Mouse (Mus musculus): ENCODE measurements around the gene Hnrnpul1.
"Not testable (repeated sequence)": the region's sequence is repeated elsewhere in the genome, so short reads cannot be mapped to it uniquely, and the experiment has no call there.

The Hnrnpul1 gene

DNA sequence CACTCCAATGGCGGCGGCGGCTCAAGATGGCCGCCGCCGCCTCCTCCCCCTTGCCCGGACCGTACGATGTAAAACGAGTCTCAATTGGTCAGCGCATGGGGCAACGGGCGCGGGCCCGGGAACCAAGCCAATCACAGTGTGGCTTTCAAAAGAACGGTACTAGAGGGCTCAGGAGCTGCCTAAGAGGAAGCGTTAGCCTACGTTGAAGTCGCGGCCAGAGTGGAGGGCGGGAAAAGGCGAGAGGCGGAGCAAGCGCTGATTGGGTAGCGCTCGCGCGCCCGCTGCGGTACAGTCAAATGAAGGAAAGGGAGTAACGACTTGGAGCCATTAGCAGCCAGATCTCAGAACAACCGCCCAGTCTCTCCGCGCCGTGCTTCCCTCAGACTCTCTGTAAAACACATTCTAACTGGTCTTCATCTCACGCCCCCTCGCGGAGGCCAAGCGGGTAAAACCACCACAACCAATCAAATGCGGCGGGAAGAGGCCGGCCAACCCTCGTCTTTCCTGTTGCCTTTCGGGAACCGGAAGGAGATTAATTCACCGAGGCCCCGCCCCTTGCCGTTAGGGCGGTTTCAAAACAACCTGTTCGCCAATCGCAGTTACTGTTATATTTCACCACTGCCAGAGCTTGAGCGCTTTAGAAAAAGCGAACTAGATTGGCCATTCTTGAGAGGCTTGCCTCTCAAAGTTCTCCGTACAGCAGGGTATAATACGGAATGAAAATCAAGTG, at the start of gene Hnrnpul1:
Gene Hnrnpul1 (minus strand): TSS at position 20 of the 730 bp plus-strand sequence.
- peak; percentile 98 to 99 for DNase-seq (ENCODE audit: low spot score in 2 of 2)

- no peak for DNase-seq (ENCODE audit: low spot score in 2 of 2)
Measured at GRCm38 (mm10) chr7:25803460-25803859, 48.9 kb upstream of the Hnrnpul1 start.

GRCm38 (mm10) chr7:25802241-25803125, 47.9 kb upstream of the Hnrnpul1 start:
- DNase-seq (ENCODE audit: low spot score in 2 of 2), result peak in 1 of 2 experiments; percentile 19

GRCm38 (mm10) chr7:25801031-25801430, 46.5 kb upstream of the Hnrnpul1 start:
- no peak for DNase-seq (ENCODE audit: low spot score in 2 of 2)

GRCm38 (mm10) chr7:25799369-25799768, 44.8 kb upstream of the Hnrnpul1 start:
- no peak for DNase-seq (ENCODE audit: low spot score in 2 of 2)

GRCm38 (mm10) chr7:25798540-25798939, 44.0 kb upstream of the Hnrnpul1 start:
- DNase-seq (ENCODE audit: low spot score in 2 of 2), result no peak

- no peak for DNase-seq (ENCODE audit: low spot score in 2 of 2)
Measured at GRCm38 (mm10) chr7:25794775-25795174, 40.2 kb upstream of the Hnrnpul1 start.

GRCm38 (mm10) chr7:25793679-25794078, 39.1 kb upstream of the Hnrnpul1 start:
- no peak for DNase-seq (ENCODE audit: low spot score in 2 of 2)

- not testable (repeated sequence) for DNase-seq (ENCODE audit: low spot score in 2 of 2)
Measured at GRCm38 (mm10) chr7:25792966-25793365, 38.4 kb upstream of the Hnrnpul1 start.

- no peak for DNase-seq (ENCODE audit: low spot score in 2 of 2)
Measured at GRCm38 (mm10) chr7:25790615-25791014, 36.1 kb upstream of the Hnrnpul1 start.

DNA sequence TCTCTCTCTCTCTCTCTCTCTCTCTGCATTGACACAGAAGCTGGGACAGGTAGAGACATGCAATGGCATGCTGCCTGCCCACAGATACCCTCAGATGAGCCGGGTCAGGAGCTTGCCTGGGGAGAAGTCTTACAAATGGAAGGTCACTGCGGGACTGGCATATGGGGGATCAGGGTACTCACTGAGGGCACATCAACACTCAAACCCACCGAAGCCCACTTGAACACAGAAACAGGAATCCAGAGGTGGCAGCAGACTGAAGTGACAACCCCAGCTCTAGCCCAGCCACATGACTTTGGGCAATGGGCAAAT, 34.5 kb upstream of the Hnrnpul1 start:
- DNase-seq (ENCODE audit: low spot score in 2 of 2), result no peak

- peak in 1 of 2 experiments; percentile 26 for DNase-seq (ENCODE audit: low spot score in 2 of 2)
Measured at GRCm38 (mm10) chr7:25788220-25789128, 33.9 kb upstream of the Hnrnpul1 start, which contains the start of gene Axl. Gene Axl (minus strand): TSS chr7:25788705.

GRCm38 (mm10) chr7:25787456-25788219, 33.1 kb upstream of the Hnrnpul1 start:
- DNase-seq (ENCODE audit: low spot score in 2 of 2), result no peak

- no peak for DNase-seq (ENCODE audit: low spot score in 2 of 2)
Measured at GRCm38 (mm10) chr7:25786974-25787373, 32.4 kb upstream of the Hnrnpul1 start.

- peak in 1 of 2 experiments; percentile 57 for DNase-seq (ENCODE audit: low spot score in 2 of 2)
Measured at GRCm38 (mm10) chr7:25785752-25786151, 31.2 kb upstream of the Hnrnpul1 start.

DNA sequence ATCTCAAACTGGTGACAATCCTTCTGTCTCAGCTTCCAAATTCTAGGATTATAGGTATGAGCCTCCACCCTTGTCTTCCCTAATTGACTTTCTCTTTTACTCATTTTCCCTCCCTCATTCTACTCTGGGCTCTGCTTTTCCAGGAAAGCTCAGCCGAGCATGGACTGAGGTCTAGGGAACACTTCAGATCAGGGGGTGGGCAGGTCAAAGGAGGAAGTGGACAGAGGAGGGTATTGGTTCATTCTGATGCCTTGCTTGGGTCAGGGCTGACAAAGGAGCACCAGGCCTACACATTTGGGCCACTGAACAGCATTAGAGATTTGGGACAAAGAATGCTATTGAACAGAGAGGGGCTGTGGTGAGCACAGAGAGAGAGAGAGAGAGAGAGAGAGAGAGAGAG, 30.3 kb upstream of the Hnrnpul1 start:
- no peak for DNase-seq (ENCODE audit: low spot score in 2 of 2)

DNA sequence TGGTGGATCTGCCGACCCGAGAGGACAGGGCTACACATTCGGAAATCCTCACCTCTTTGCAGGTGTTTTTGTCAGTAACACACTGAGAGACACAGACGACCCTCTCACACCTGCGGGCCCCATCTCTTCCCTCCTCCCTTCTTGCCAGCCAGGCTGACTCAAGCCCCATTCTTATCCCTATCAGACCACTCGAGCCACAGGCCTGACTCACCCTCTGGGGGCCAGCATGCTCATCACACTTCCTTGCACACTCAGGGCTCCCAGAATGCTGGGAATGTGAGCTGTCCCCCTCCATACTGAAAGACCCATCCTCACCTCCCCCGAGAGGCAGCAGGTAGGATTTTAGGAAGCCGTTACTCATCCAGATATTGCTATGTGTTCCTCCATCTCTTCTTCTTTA, 29.2 kb upstream of the Hnrnpul1 start:
- DNase-seq (ENCODE audit: low spot score in 2 of 2), result no peak

DNA sequence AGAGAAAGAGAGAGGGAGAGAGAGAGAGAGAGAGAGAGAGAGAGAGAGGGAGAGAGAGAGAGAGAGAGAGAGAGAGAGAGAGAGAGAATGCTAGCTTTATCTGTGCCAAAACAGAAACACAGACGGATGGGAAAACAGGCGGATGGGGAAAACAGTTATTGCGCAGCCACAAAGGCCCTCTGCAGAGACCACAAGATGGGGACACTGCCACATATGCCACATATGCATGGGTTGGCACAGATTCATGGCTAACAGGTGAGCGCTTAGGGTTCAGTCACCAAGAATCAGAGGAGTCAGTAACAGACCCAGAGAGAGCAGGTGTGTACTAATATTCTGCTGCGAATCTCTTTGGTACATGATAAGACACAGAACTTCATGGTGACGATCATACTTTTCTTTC, 28.2 kb upstream of the Hnrnpul1 start:
- DNase-seq (ENCODE audit: low spot score in 2 of 2), result no peak

DNA sequence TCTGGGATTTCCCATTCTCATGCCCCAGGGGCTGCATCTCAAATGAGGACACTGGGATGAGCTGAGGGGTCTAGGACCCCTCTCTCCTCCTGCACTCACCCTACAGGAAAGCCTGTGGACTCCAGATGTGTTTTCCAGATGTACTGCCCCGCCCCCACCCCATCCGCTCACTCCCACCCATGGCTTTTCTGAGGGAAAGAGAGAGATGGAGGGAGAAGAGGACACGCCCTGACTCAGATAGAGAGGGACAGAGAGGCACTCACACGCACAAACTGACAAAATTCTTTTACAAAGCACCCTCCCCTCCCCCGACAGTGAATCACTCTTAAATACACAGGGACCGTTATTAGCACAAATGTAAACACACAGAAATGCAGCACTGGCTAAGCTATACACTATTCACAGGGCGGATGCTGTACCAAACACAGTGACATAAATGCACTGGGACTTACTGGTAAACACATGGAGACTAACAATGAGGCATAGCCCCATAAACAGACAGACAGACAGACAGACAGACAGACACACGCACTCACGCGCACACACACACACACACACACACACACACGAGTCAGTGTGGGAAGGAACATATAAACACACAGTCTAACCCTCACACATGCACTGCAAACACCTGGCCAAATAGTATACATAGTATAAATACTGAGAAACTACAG, 27.5 kb upstream of the Hnrnpul1 start:
- no peak for DNase-seq (ENCODE audit: low spot score in 2 of 2)

GRCm38 (mm10) chr7:25781321-25781936, 26.9 kb upstream of the Hnrnpul1 start:
- no peak for DNase-seq (ENCODE audit: low spot score in 2 of 2)
